Mouse (Mus musculus): ENCODE results near the gene Usp36.

Usp36 gene

GRCm38 (mm10) chr11:118248150-118249011 lies 41.7 kb downstream of the Usp36 start, which contains the start of gene Cyth1:
Gene Cyth1 (minus strand): TSS chr11:118248592.
- DNase-seq (ENCODE audit: low spot score in 2 of 2) = peak; percentile 100

GRCm38 (mm10) chr11:118247359-118248095 lies 42.5 kb downstream of the Usp36 start:
- peak; percentile 65 to 75 for DNase-seq (ENCODE audit: low spot score in 2 of 2)

GRCm38 (mm10) chr11:118246724-118247123 lies 43.3 kb downstream of the Usp36 start:
- no peak for DNase-seq (ENCODE audit: low spot score in 2 of 2)

GRCm38 (mm10) chr11:118245130-118245529 lies 44.9 kb downstream of the Usp36 start:
- DNase-seq (ENCODE audit: low spot score in 2 of 2) = peak in 1 of 2 experiments; percentile 51

GRCm38 (mm10) chr11:118243627-118244261 lies 46.3 kb downstream of the Usp36 start:
- DNase-seq (ENCODE audit: low spot score in 2 of 2) = peak in 1 of 2 experiments; percentile 68

GRCm38 (mm10) chr11:118242506-118242905 lies 47.5 kb downstream of the Usp36 start:
- no peak for DNase-seq (ENCODE audit: low spot score in 2 of 2)

GRCm38 (mm10) chr11:118240388-118240787 lies 49.7 kb downstream of the Usp36 start:
- no peak for DNase-seq (ENCODE audit: low spot score in 2 of 2)

- no peak for DNase-seq (ENCODE audit: low spot score in 2 of 2)
Measured at GRCm38 (mm10) chr11:118239281-118240198, 50.5 kb downstream of the Usp36 start.

GRCm38 (mm10) chr11:118236520-118237190 lies 53.4 kb downstream of the Usp36 start:
- peak; percentile 52 to 56 for DNase-seq (ENCODE audit: low spot score in 2 of 2)

GRCm38 (mm10) chr11:118234929-118235328 lies 55.1 kb downstream of the Usp36 start:
- DNase-seq (ENCODE audit: low spot score in 2 of 2) = no peak

- DNase-seq (ENCODE audit: low spot score in 2 of 2) = no peak
Measured at GRCm38 (mm10) chr11:118234500-118234899, 55.5 kb downstream of the Usp36 start.

GRCm38 (mm10) chr11:118233924-118234323 lies 56.1 kb downstream of the Usp36 start:
- no peak for DNase-seq (ENCODE audit: low spot score in 2 of 2)

GRCm38 (mm10) chr11:118232314-118232831 lies 57.7 kb downstream of the Usp36 start:
- DNase-seq (ENCODE audit: low spot score in 2 of 2) = peak; percentile 80

- DNase-seq (ENCODE audit: low spot score in 2 of 2) = no peak
Measured at GRCm38 (mm10) chr11:118229941-118230340, 60.1 kb downstream of the Usp36 start.

GRCm38 (mm10) chr11:118227650-118228049 lies 62.4 kb downstream of the Usp36 start:
- DNase-seq (ENCODE audit: low spot score in 2 of 2) = peak; percentile 66 to 81

- no peak for DNase-seq (ENCODE audit: low spot score in 2 of 2)
Measured at GRCm38 (mm10) chr11:118226850-118227249, 63.2 kb downstream of the Usp36 start.

GRCm38 (mm10) chr11:118225862-118226261 lies 64.2 kb downstream of the Usp36 start:
- DNase-seq (ENCODE audit: low spot score in 2 of 2) = no peak

GRCm38 (mm10) chr11:118225056-118225836 lies 64.8 kb downstream of the Usp36 start:
- no peak for DNase-seq (ENCODE audit: low spot score in 2 of 2)

- no peak for DNase-seq (ENCODE audit: low spot score in 2 of 2)
Measured at GRCm38 (mm10) chr11:118223416-118224067, 66.5 kb downstream of the Usp36 start.
